Mouse (Mus musculus) neural tube, embryonic 13.5 days (tissue): ENCODE measurements at regions not wholly inside any gene's neighbourhood (a gene's known extent, or its start where the extent isn't known, plus 50 kb on each side); places are given as distances from the start of the nearest gene placed in this dataset.
"Not testable (repeated sequence)": the region's sequence is repeated elsewhere in the genome, so short reads cannot be mapped to it uniquely, and the experiment has no call there.

Experiments
- ATAC-seq: fragments of 200-750 bp; cut with Nextera tagmentation; 2 replicates; pipeline ENCODE4 v1.8.0; 2017; ENCODE audit warnings: low read depth, mild to moderate bottlenecking, moderate TSS enrichment, moderate library complexity
- H3K27ac ChIP-seq: fragments of 300-500 bp; sonication (generic); replicated peaks from 2 replicates; pipeline ENCODE4 v1.5.1; 2015; ENCODE audit warnings: moderate library complexity, mild to moderate bottlenecking, inconsistent platforms
- H3K27me3 ChIP-seq: fragments of 300-500 bp; sonication (generic); 2 replicates; pipeline ENCODE4 v1.6.1; 2015; ENCODE audit warnings: mild to moderate bottlenecking, inconsistent platforms
- H3K36me3 ChIP-seq: fragments of 300-500 bp; sonication (generic); 2 replicates; pipeline ENCODE4 v1.6.1; 2015; ENCODE audit warnings: mild to moderate bottlenecking, inconsistent platforms
- H3K4me1 ChIP-seq: fragments of 300-500 bp; sonication (generic); replicated peaks from 2 replicates; pipeline ENCODE4 v1.6.1; 2015; ENCODE audit warnings: inconsistent platforms
- H3K4me2 ChIP-seq: fragments of 300-500 bp; sonication (generic); 2 replicates; pipeline ENCODE4 v1.6.1; 2015; ENCODE audit warnings: inconsistent platforms, mild to moderate bottlenecking, moderate library complexity
- H3K4me3 ChIP-seq: fragments of 300-500 bp; sonication (generic); 2 replicates; pipeline ENCODE4 v1.5.1; 2015; ENCODE audit warnings: mild to moderate bottlenecking, inconsistent platforms
- H3K9ac ChIP-seq: fragments of 300-500 bp; sonication (generic); 2 replicates; pipeline ENCODE4 v1.6.1; 2015; ENCODE audit warnings: moderate library complexity, mild to moderate bottlenecking, inconsistent platforms
- H3K9me3 ChIP-seq: fragments of 300-500 bp; sonication (generic); 2 replicates; pipeline ENCODE4 v1.6.1; 2016; ENCODE audit warnings: inconsistent platforms
- WGBS: fragments of 180-500 bp; shearing (Covaris S2); methylation state at CpG from one replicate; pipeline ENCODE4 v1.1.7; 2015; 5-methylcytosine and 5-hydroxymethylcytosine counted together

- no peak for ATAC-seq
- 68% methylated on average over 4 of the region's 4 CpGs for WGBS
- no peak overlapping the region for H3K27ac ChIP-seq
- no peak overlapping the region for H3K4me3 ChIP-seq
- H3K4me2 ChIP-seq: no peak overlapping the region
- no peak overlapping the region for H3K9ac ChIP-seq
- H3K27me3 ChIP-seq: no peaks in the 10 kb centered on the region
- no peaks in the 10 kb centered on the region for H3K4me1 ChIP-seq
- H3K36me3 ChIP-seq: no peaks in the 10 kb centered on the region
- no peaks in the 10 kb centered on the region for H3K9me3 ChIP-seq
Observed at GRCm38 (mm10) chr14:58322461-58322860, 252.1 kb downstream of the Fgf9 start.

- Histone ChIP-seq H3K9me3 (no peaks in the 10 kb centered on the region), H3K4me1 (no peaks in the 10 kb centered on the region), H3K4me2 (no peak overlapping the region), H3K36me3 (no peaks in the 10 kb centered on the region), H3K27ac (no peak overlapping the region), H3K27me3 (no peaks in the 10 kb centered on the region), H3K9ac (no peak overlapping the region), H3K4me3 (no peak overlapping the region)
- WGBS: 74% methylated on average over 10 of the region's 10 CpGs
- ATAC-seq: no peak
Observed at GRCm38 (mm10) chr14:58321875-58322274, 251.5 kb downstream of the Fgf9 start.

GRCm38 (mm10) chr14:58321234-58321633, 250.9 kb downstream of the Fgf9 start:
- ATAC-seq: no peak
- WGBS: 85% methylated on average over 5 of the region's 5 CpGs
- no peak overlapping the region for H3K4me2 ChIP-seq

GRCm38 (mm10) chr14:58317640-58318039, 247.3 kb downstream of the Fgf9 start:
- Histone ChIP-seq H3K27ac (no peak overlapping the region), H3K4me2 (no peak overlapping the region), H3K4me1 (no peaks in the 10 kb centered on the region), H3K9ac (no peak overlapping the region), H3K27me3 (no peaks in the 10 kb centered on the region), H3K9me3 (no peaks in the 10 kb centered on the region), H3K4me3 (no peak overlapping the region), H3K36me3 (no peaks in the 10 kb centered on the region)
- no peak for ATAC-seq
- WGBS: 83% methylated on average over 3 of the region's 3 CpGs

More at GRCm38 (mm10) chr14:58321234-58321633, 250.9 kb downstream of the Fgf9 start:
- Histone ChIP-seq H3K4me1 (no peaks in the 10 kb centered on the region), H3K9ac (no peak overlapping the region), H3K36me3 (no peaks in the 10 kb centered on the region), H3K4me3 (no peak overlapping the region), H3K9me3 (no peaks in the 10 kb centered on the region), H3K27ac (no peak overlapping the region), H3K27me3 (no peaks in the 10 kb centered on the region)

- Histone ChIP-seq H3K4me1 (no peaks in the 10 kb centered on the region), H3K27ac (no peak overlapping the region), H3K9me3 (no peaks in the 10 kb centered on the region), H3K9ac (no peak overlapping the region), H3K4me3 (no peak overlapping the region), H3K27me3 (no peaks in the 10 kb centered on the region), H3K36me3 (no peaks in the 10 kb centered on the region), H3K4me2 (no peak overlapping the region)
- ATAC-seq: no peak
- WGBS: 67% methylated on average over 4 of the region's 4 CpGs
Observed at GRCm38 (mm10) chr14:58317231-58317630, 246.9 kb downstream of the Fgf9 start.

- H3K9me3 ChIP-seq: no peaks in the 10 kb centered on the region; the same call in 1 of the 2 replicates
- no peaks in the 10 kb centered on the region for H3K36me3 ChIP-seq
- no peaks in the 10 kb centered on the region for H3K27me3 ChIP-seq
- no peak overlapping the region for H3K9ac ChIP-seq
- H3K4me1 ChIP-seq: peaks cover 7% of the 10 kb centered on the region; the same call in 1 of the 2 replicates
- H3K4me2 ChIP-seq: no peak overlapping the region
- ATAC-seq: no peak
- 88% methylated on average over 6 of the region's 6 CpGs for WGBS
- no peak overlapping the region for H3K27ac ChIP-seq
- H3K4me3 ChIP-seq: no peak overlapping the region
Observed at GRCm38 (mm10) chr14:58307695-58308094, 237.3 kb downstream of the Fgf9 start.

GRCm38 (mm10) chr14:58306832-58307521, 236.6 kb downstream of the Fgf9 start:
- Histone ChIP-seq H3K4me2 (no peak overlapping the region), H3K9me3 (no peaks in the 10 kb centered on the region; the same call in 1 of the 2 replicates), H3K4me1 (peaks cover 7% of the 10 kb centered on the region; the same call in 1 of the 2 replicates), H3K27me3 (no peaks in the 10 kb centered on the region), H3K27ac (peak overlapping the region; percentile 23; the same call in 1 of the 2 replicates), H3K9ac (no peak overlapping the region), H3K36me3 (no peaks in the 10 kb centered on the region), H3K4me3 (no peak overlapping the region)
- ATAC-seq: peak; percentile 74
- 62% methylated on average over 11 of the region's 11 CpGs for WGBS

- H3K27ac ChIP-seq: no peak overlapping the region
- no peak for ATAC-seq
- H3K36me3 ChIP-seq: no peaks in the 10 kb centered on the region
- H3K9ac ChIP-seq: no peak overlapping the region
- no peak overlapping the region for H3K4me2 ChIP-seq
- no peaks in the 10 kb centered on the region for H3K27me3 ChIP-seq
- no peak overlapping the region for H3K4me3 ChIP-seq
- H3K4me1 ChIP-seq: no peaks in the 10 kb centered on the region
- 80% methylated on average over 10 of the region's 10 CpGs for WGBS
- no peaks in the 10 kb centered on the region for H3K9me3 ChIP-seq
Observed at GRCm38 (mm10) chr14:58300411-58300887, 230.1 kb downstream of the Fgf9 start.

- H3K27me3 ChIP-seq: no peaks in the 10 kb centered on the region
- H3K9ac ChIP-seq: no peak overlapping the region
- no peaks in the 10 kb centered on the region for H3K9me3 ChIP-seq
- H3K27ac ChIP-seq: no peak overlapping the region
- WGBS: 83% methylated on average over 13 of the region's 13 CpGs
- no peak for ATAC-seq
- H3K4me1 ChIP-seq: no peaks in the 10 kb centered on the region
- H3K4me3 ChIP-seq: no peak overlapping the region
- H3K36me3 ChIP-seq: no peaks in the 10 kb centered on the region
- H3K4me2 ChIP-seq: no peak overlapping the region
Observed at GRCm38 (mm10) chr14:58286007-58286525, 215.7 kb downstream of the Fgf9 start.

GRCm38 (mm10) chr14:58282708-58283290, 212.5 kb downstream of the Fgf9 start:
- 77% methylated on average over 15 of the region's 15 CpGs for WGBS
- Histone ChIP-seq H3K4me3 (no peak overlapping the region), H3K27ac (no peak overlapping the region), H3K36me3 (no peaks in the 10 kb centered on the region), H3K9me3 (no peaks in the 10 kb centered on the region), H3K27me3 (no peaks in the 10 kb centered on the region), H3K4me2 (no peak overlapping the region), H3K9ac (no peak overlapping the region), H3K4me1 (no peaks in the 10 kb centered on the region)
- no peak for ATAC-seq

GRCm38 (mm10) chr14:58282264-58282663, 211.9 kb downstream of the Fgf9 start:
- Histone ChIP-seq H3K4me3 (no peak overlapping the region), H3K27ac (no peak overlapping the region), H3K4me1 (no peaks in the 10 kb centered on the region), H3K36me3 (no peaks in the 10 kb centered on the region), H3K27me3 (no peaks in the 10 kb centered on the region), H3K9me3 (no peaks in the 10 kb centered on the region), H3K4me2 (no peak overlapping the region), H3K9ac (no peak overlapping the region)
- 86% methylated on average over 3 of the region's 3 CpGs for WGBS
- no peak for ATAC-seq

GRCm38 (mm10) chr14:58274440-58274839, 204.1 kb downstream of the Fgf9 start:
- not testable (repeated sequence) for H3K4me2 ChIP-seq, H3K4me3 ChIP-seq, H3K9me3 ChIP-seq, H3K4me1 ChIP-seq, H3K36me3 ChIP-seq, ATAC-seq, H3K27ac ChIP-seq, H3K9ac ChIP-seq, H3K27me3 ChIP-seq
- 71% methylated on average over 2 of the region's 2 CpGs for WGBS
